Mouse (Mus musculus): ENCODE results near the gene H2al1m.
A peak's percentile ranks its signal among the peaks of the same experiment; 100 is the strongest.

The H2al1m gene

GRCm38 (mm10) chrX:9332366-9332962 is 48.9 kb downstream of the H2al1m start:
- DNase-seq, result peak in 1 of 2 experiments; percentile 1

- peak; percentile 15 to 48 for DNase-seq
These were observed 49.5 kb downstream of the H2al1m start for GRCm38 (mm10) chrX:9333035-9333434.
